Mouse (Mus musculus) intestine, postnatal 0 days (tissue): ENCODE measurements around the gene Kctd3. TPM values are rescaled to one million over a fixed set of nuclear protein-coding genes. Genes with fewer than 3 reads are reported as not detected.
A peak's percentile ranks its signal among the peaks of the same experiment; 100 is the strongest.

ENCODE experiments used
- ATAC-seq: fragments of 200-750 bp; cut with Nextera tagmentation; 2 replicates; pipeline ENCODE4 v1.8.0; 2017; ENCODE audit warnings: mild to moderate bottlenecking, moderate TSS enrichment, moderate library complexity
- H3K27ac ChIP-seq: fragments of 300-500 bp; sonication (generic); 2 replicates; pipeline ENCODE4 v1.5.1; 2014; ENCODE audit warnings: mild to moderate bottlenecking, low read depth, low read length, moderate library complexity
- H3K27me3 ChIP-seq: fragments of 300-500 bp; sonication (generic); replicated peaks from 2 replicates; pipeline ENCODE4 v1.6.1; 2014; ENCODE audit warnings: low read length, mixed read lengths; ENCODE audit not compliant: control insufficient read depth, insufficient read depth
- H3K36me3 ChIP-seq: fragments of 300-500 bp; sonication (generic); 2 replicates; pipeline ENCODE4 v1.6.1; 2014; ENCODE audit warnings: mild to moderate bottlenecking, moderate library complexity; ENCODE audit not compliant: control insufficient read depth, insufficient read depth
- H3K4me1 ChIP-seq: fragments of 300-500 bp; sonication (generic); replicated peaks from 2 replicates; pipeline ENCODE4 v1.6.1; 2014; ENCODE audit warnings: antibody characterized with exemption, low read length, mixed read lengths; ENCODE audit not compliant: control insufficient read depth, insufficient read depth
- H3K4me2 ChIP-seq: fragments of 300-500 bp; sonication (generic); replicated peaks from 2 replicates; pipeline ENCODE4 v1.6.1; 2014; ENCODE audit warnings: low read depth, mild to moderate bottlenecking, moderate library complexity
- H3K4me3 ChIP-seq: fragments of 300-500 bp; sonication (generic); 2 replicates; pipeline ENCODE4 v1.5.1; 2014; ENCODE audit warnings: low read depth, low read length
- H3K9ac ChIP-seq: fragments of 300-500 bp; sonication (generic); 2 replicates; pipeline ENCODE4 v1.6.1; 2014; ENCODE audit warnings: mild to moderate bottlenecking, low read depth, low read length
- H3K9me3 ChIP-seq: fragments of 300-500 bp; sonication (generic); 2 replicates; pipeline ENCODE4 v1.6.1; 2016; ENCODE audit warnings: mixed run types; ENCODE audit not compliant: control insufficient read depth
- CTCF ChIP-seq: sonication (generic); IDR thresholded peaks from 2 replicates; pipeline ENCODE4 v1.5.1; 2016; ENCODE audit warnings: low read depth, mild to moderate bottlenecking, control low read depth, antibody characterized with exemption, moderate library complexity
- WGBS: fragments of 180-500 bp; shearing (Covaris S2); extraction: QIAGEN DNeasy Blood & Tissue Kit; methylation state at CpG from one replicate; pipeline ENCODE4 v1.1.7; 2014; 5-methylcytosine and 5-hydroxymethylcytosine counted together
- polyA plus RNA-seq: library from polyadenylated mRNA; unstranded; fragments of >200 nt; fragmentation: Nextera tagmentation; extraction: Ambion mirVana; gene quantifications from 2 replicates; pipeline ENCODE4 v1.2.1, GENCODE M21; 2015

Kctd3 gene
- polyA plus RNA-seq, 1 experiment from 2014 or later: 9.3 TPM

DNA sequence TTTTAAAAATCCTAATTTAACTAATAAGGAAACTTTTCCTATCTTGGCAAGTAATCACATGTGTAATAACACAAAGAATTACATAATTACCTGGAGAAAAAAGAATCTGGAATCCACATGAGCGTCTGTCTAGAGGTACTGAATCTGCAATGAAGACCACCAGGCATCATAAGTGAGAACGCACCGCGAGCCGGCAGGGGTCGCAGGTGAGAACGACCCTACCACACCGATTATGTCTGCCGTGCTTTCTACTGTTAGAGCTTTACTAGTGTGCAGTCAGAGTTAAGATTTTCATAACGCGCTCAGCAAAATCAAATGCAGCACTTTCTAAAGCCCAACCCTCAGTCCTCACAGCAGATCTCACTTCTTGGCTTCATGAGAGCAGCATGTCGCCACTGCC, 5.8 kb downstream of the Kctd3 start:
- no peak for ATAC-seq
- H3K36me3 ChIP-seq: peaks cover 29% of the 10 kb centered on the region; the same call in 1 of the 2 replicates
- 89% methylated on average over 12 of the region's 12 CpGs for WGBS

DNA sequence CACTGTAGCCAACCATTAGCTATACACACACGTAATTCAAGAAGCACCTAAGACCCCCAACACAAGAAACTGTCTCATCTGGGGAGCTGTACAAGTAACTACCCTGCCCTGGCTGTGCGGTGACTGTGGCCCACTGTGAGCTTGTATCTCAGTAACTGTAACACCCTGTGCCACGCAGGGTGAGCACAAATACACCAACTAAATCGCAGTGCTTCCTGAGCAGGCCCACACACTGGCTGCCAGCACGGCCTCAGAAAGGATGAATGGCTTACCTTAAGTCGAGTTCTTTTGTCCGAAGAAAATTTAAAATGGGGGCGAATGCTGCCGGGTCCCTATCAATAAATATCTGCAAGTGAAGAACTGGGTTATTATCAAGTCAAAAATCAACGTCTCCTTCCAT, 7.7 kb downstream of the Kctd3 start:
- Histone ChIP-seq H3K36me3 (peaks cover 42% of the 10 kb centered on the region), H3K27me3 (no peaks in the 10 kb centered on the region), H3K4me2 (no peak overlapping the region), H3K27ac (no peak overlapping the region), H3K9ac (no peak overlapping the region), H3K4me3 (no peak overlapping the region), H3K9me3 (no peaks in the 10 kb centered on the region), H3K4me1 (no peaks in the 10 kb centered on the region)
- no peak for TF ChIP-seq CTCF
- no peak for ATAC-seq
- 90% methylated on average over 10 of the region's 10 CpGs for WGBS

More for the DNA sequence above, 5.8 kb downstream of the Kctd3 start:
- Histone ChIP-seq H3K9me3 (no peaks in the 10 kb centered on the region), H3K4me3 (no peak overlapping the region), H3K27me3 (no peaks in the 10 kb centered on the region), H3K4me2 (no peak overlapping the region), H3K27ac (no peak overlapping the region), H3K4me1 (peaks cover 6% of the 10 kb centered on the region; the same call in 1 of the 2 replicates), H3K9ac (no peak overlapping the region)
- no peak for TF ChIP-seq CTCF

DNA sequence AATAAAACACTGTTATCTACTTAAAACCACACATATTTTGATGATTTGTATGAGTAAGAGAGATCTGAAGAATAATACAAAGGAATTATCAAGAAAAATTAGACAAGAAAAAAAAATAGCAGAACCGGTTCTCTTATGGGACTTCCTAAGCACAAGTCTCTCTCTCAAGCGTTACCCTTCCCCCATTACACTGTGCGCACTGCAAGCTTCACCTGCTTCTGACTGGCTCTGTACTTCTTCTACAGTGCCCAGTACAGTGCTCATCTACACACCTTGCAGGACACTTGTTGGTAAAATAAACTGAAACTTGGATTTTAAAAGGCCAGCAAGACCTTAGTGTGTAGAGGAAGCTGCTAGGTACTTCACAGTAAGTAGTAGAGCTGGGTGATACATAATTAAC, 9.7 kb downstream of the Kctd3 start:
- H3K4me3 ChIP-seq: no peak overlapping the region
- no peaks in the 10 kb centered on the region for H3K9me3 ChIP-seq
- no peaks in the 10 kb centered on the region for H3K27me3 ChIP-seq
- H3K4me1 ChIP-seq: no peaks in the 10 kb centered on the region
- no peak overlapping the region for H3K27ac ChIP-seq
- no peak overlapping the region for H3K4me2 ChIP-seq
- H3K9ac ChIP-seq: no peak overlapping the region
- no peak for ATAC-seq
- H3K36me3 ChIP-seq: peaks cover 44% of the 10 kb centered on the region
- WGBS: 94% methylated on average over 3 of the region's 3 CpGs
- TF ChIP-seq CTCF: no peak

DNA sequence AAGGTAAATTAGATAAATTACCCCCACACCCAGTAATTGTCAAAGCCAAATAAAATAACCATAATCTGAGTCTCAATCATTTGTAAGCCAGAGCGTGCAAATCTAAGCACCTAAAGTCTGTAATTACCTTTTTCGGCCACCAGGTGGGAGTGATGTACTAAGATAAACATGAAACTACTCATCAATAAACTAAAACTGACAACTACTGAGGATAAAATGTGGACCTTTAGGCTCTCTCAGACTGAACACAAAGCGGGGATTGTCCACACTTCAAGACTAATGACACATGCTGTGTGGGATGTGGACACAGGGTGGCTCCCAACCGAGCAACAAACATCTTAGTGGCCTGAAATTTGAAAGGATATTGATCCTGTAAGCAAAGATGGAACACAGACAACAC, 14.4 kb downstream of the Kctd3 start:
- H3K27ac ChIP-seq: no peak overlapping the region
- H3K4me3 ChIP-seq: no peak overlapping the region
- peak; percentile 78 for TF ChIP-seq CTCF
- no peak overlapping the region for H3K9ac ChIP-seq
- H3K4me2 ChIP-seq: no peak overlapping the region
- peaks cover 48% of the 10 kb centered on the region for H3K36me3 ChIP-seq
- 36% methylated on average over 4 of the region's 4 CpGs for WGBS
- no peaks in the 10 kb centered on the region for H3K9me3 ChIP-seq
- no peaks in the 10 kb centered on the region for H3K27me3 ChIP-seq
- no peaks in the 10 kb centered on the region for H3K4me1 ChIP-seq
- ATAC-seq: no peak

DNA sequence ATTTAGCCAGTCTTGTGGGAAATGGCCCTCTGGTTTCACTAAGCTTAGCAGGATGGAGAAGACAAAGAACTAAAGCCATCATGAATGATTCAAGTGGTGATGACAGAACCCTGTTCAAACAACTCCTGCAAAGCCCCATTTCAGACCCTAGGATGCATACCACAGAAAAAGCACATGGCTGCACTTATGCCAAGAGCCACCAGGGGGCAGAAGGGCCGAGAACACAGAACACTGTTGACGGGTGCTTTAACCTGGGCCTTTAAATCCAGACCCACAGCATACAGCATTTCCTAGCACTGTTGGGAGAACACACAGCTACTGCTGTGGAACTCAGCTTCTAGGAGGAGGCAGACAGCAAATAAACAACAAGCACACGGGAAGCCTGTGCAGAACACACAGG, 27.6 kb downstream of the Kctd3 start:
- H3K4me2 ChIP-seq: no peak overlapping the region
- H3K36me3 ChIP-seq: peaks cover 72% of the 10 kb centered on the region
- no peaks in the 10 kb centered on the region for H3K27me3 ChIP-seq
- no peak for ATAC-seq
- no peak overlapping the region for H3K4me3 ChIP-seq
- H3K4me1 ChIP-seq: no peaks in the 10 kb centered on the region
- WGBS: 31% methylated on average over 3 of the region's 3 CpGs
- no peak overlapping the region for H3K9ac ChIP-seq
- no peaks in the 10 kb centered on the region for H3K9me3 ChIP-seq
- H3K27ac ChIP-seq: no peak overlapping the region
- peak; percentile 86 for TF ChIP-seq CTCF

DNA sequence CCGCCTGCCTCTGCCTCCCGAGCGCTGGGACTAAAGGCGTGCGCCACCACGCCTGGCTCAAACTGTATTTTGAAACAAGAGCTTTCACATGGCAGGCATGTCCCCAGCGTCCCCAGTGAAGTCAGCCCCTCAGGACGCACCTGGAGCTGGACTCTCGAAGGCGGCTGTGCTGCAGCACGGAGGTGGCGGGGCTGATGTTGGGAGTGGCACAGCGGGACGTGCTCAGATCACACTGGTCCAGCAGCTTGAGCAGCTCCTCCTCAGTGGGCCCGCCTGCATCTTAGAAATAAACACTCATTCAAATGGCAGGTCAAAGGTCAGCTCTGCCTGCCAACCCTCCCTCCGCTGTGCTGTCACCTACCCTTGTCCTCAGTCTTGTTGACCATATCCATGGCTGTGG, 33.7 kb downstream of the Kctd3 start:
- H3K4me1 ChIP-seq: no peaks in the 10 kb centered on the region
- H3K9me3 ChIP-seq: no peaks in the 10 kb centered on the region
- TF ChIP-seq CTCF: no peak
- no peak overlapping the region for H3K4me2 ChIP-seq
- ATAC-seq: no peak
- WGBS: 80% methylated on average over 16 of the region's 16 CpGs
- peaks cover 74% of the 10 kb centered on the region for H3K36me3 ChIP-seq
- no peak overlapping the region for H3K4me3 ChIP-seq
- no peak overlapping the region for H3K27ac ChIP-seq
- no peaks in the 10 kb centered on the region for H3K27me3 ChIP-seq
- H3K9ac ChIP-seq: no peak overlapping the region

DNA sequence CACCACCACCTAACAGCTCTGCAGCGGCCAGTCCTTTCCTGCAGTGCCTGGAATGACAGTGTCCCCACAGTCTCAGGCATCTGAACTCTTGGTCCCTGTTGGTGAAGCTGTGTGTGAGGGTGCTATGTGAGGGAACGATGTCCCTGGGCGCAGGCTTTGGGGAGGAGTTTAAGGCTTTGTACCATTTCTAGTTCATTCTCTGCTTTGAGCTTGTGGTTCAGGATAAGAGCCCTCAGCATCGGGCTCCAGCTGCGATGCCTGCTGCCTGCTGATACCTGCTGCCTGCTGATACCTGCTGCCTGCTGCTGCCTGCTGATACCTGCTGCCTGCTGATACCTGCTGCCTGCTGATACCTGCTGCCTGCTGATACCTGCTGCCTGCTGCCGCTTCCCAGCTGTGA, 34.6 kb downstream of the Kctd3 start:
- H3K9ac ChIP-seq: no peak overlapping the region
- H3K4me2 ChIP-seq: no peak overlapping the region
- no peak for TF ChIP-seq CTCF
- ATAC-seq: no peak
- H3K36me3 ChIP-seq: peaks cover 75% of the 10 kb centered on the region
- no peak overlapping the region for H3K4me3 ChIP-seq
- H3K27me3 ChIP-seq: no peaks in the 10 kb centered on the region
- no peaks in the 10 kb centered on the region for H3K4me1 ChIP-seq
- H3K27ac ChIP-seq: no peak overlapping the region
- 97% methylated on average over 6 of the region's 6 CpGs for WGBS
- H3K9me3 ChIP-seq: no peaks in the 10 kb centered on the region
